Mouse (Mus musculus) myocyte (in vitro differentiated cells): ENCODE data around the gene Zdhhc25.

ENCODE experiments used
- CEBPB ChIP-seq: IDR thresholded peaks from 2 replicates; pipeline ENCODE4 v1.6.1; 2011; ENCODE audit warnings: mild to moderate bottlenecking, moderate library complexity; ENCODE audit not compliant: poor library complexity, insufficient read depth, severe bottlenecking
- POLR2A ChIP-seq: IDR thresholded peaks from one replicate; pipeline ENCODE4 v1.6.1; 2011; ENCODE audit warnings: low read depth, mild to moderate bottlenecking, control low read depth, moderate library complexity; ENCODE audit not compliant: insufficient read length
- SRF ChIP-seq: IDR thresholded peaks from one replicate; pipeline ENCODE4 v1.6.1; 2011; ENCODE audit warnings: low read depth; ENCODE audit not compliant: control insufficient read depth, insufficient read length
- USF1 ChIP-seq: IDR thresholded peaks from one replicate; pipeline ENCODE4 v1.6.1; 2011; ENCODE audit warnings: low read depth, mild to moderate bottlenecking, control low read depth, moderate library complexity

DNA sequence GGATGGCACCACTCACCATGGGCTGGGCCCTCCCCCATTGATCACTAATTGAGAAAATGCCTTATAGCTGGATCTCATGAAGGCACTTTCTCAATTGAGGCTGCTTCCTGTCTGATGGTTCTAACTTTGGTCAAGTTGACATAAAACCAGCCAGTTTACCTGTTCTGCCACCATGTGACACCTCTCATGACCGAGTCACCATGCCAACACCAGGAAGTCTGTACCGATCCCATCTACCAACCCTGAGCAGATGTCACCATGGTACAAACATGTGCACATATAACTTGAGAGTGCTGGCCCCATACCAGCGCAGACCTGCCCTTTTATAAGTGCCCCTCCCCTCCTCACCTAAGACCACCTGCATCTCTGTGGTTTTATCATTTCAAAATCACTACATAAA lies 2.4 kb downstream of the Zdhhc25 start:
- TF ChIP-seq SRF (no peak), POLR2A (no peak), USF1 (no peak), CEBPB (no peak)
